Mouse (Mus musculus): ENCODE data around the gene Oxsr1.

GRCm38 (mm10) chr9:119290791-119291190 lies 31.4 kb downstream of the Oxsr1 start:
- TF ChIP-seq CTCF (IDR thresholded peaks at IDR 0.05; ENCODE audit: low read depth) = no peak
- no peak for TF ChIP-seq EP300 (IDR thresholded peaks at IDR 0.05; ENCODE audit: low read depth)

Measured in liver, postnatal 0 days (tissue).